ENCODE assay signal across 8 mouse cellular contexts in genomic region chr7:16002171-16002570, GRCm38 (mm10). TPM values are rescaled to one million over a fixed set of nuclear protein-coding genes. Genes with fewer than 3 reads are reported as not detected.
A peak's percentile ranks its signal among the peaks of the same experiment; 100 is the strongest.
DNase-seq lines count a peak whose midpoint lies in the region; ATAC-seq and TF ChIP-seq lines count a peak whose summit lies in the region.

No protein-coding gene starts in this region.

- TF ChIP-seq EP300 in lung, postnatal 0 days (IDR thresholded peaks at IDR 0.05), result no peak

- intact Hi-C loops in heart, postnatal 25 days (cut with DNase I), result no loop called here

- peak; percentile 41 to 76 for DNase-seq in adrenal gland, adult (ENCODE audit: inconsistent age in 2 of 2, low spot score in 1 of 2)
- DNase-seq in adrenal gland, postnatal 4 days (ENCODE audit: low spot score in 2 of 2), result no peak
- peak; percentile 27 for DNase-seq in urinary bladder, postnatal 25 days (ENCODE audit: low spot score)
- DNase-seq in urinary bladder, postnatal 10 days (ENCODE audit: low spot score), result no peak
- peak; percentile 78 for DNase-seq in heart, postnatal 25 days (ENCODE audit: low spot score)
- peak; percentile 56 for DNase-seq in lung, postnatal 0 days (ENCODE audit: low spot score)
- DNase-seq in hindbrain, embryonic 10.5 days (ENCODE audit: low spot score), result no peak
- DNase-seq in kidney, postnatal 14 days, result no peak

- peak; percentile 48; the same call in 1 of the 2 replicates for ATAC-seq in lung, postnatal 0 days

- H3K9ac ChIP-seq in lung, postnatal 0 days (replicated peaks; ENCODE audit: low read depth), result no peak overlapping the region

- no peak for TF ChIP-seq CTCF in lung, postnatal 0 days (IDR thresholded peaks at IDR 0.05)

- H3K36me3 ChIP-seq in lung, postnatal 0 days (ENCODE audit: insufficient read depth, low read length), result peaks cover 6% of the 10 kb centered on the region; the same call in 1 of the 2 replicates
- H3K36me3 ChIP-seq in hindbrain, embryonic 10.5 days, result peaks cover 56% of the 10 kb centered on the region

- WGBS in lung, postnatal 0 days, result 68% methylated on average over 5 of the region's 5 CpGs
- 93% methylated on average over 5 of the region's 5 CpGs for WGBS in hindbrain, embryonic 10.5 days

- no peak overlapping the region; the same call in 1 of the 2 replicates for H3K27ac ChIP-seq in lung, postnatal 0 days (ENCODE audit: low read length)
- H3K27ac ChIP-seq in hindbrain, embryonic 10.5 days, result no peak overlapping the region

- H3K4me3 ChIP-seq in lung, postnatal 0 days (ENCODE audit: low read depth, low read length), result no peak overlapping the region
- H3K4me3 ChIP-seq in hindbrain, embryonic 10.5 days, result no peak overlapping the region

- H3K27me3 ChIP-seq in lung, postnatal 0 days (replicated peaks; ENCODE audit: insufficient read depth, low read length), result no peaks in the 10 kb centered on the region
- H3K27me3 ChIP-seq in hindbrain, embryonic 10.5 days (ENCODE audit: insufficient read depth, poor library complexity, severe bottlenecking), result no peaks in the 10 kb centered on the region

- H3K4me2 ChIP-seq in lung, postnatal 0 days (replicated peaks; ENCODE audit: low read depth, low read length), result no peak overlapping the region

- no peaks in the 10 kb centered on the region for H3K9me3 ChIP-seq in lung, postnatal 0 days (ENCODE audit: low read length)
- H3K9me3 ChIP-seq in hindbrain, embryonic 10.5 days, result no peaks in the 10 kb centered on the region

- H3K4me1 ChIP-seq in lung, postnatal 0 days (ENCODE audit: insufficient read depth, low read depth, low read length), result no peaks in the 10 kb centered on the region
- H3K4me1 ChIP-seq in hindbrain, embryonic 10.5 days (replicated peaks), result peaks cover 13% of the 10 kb centered on the region; the same call in 1 of the 2 replicates

RNA-seq across cellular contexts. Expression of gene Ehd2, which starts 34.8 kb away (rescaled TPM):
- total RNA-seq in adrenal gland, postnatal 4 days (2021), result 10 to 100 TPM; 71.9 to 77.5 TPM
- total RNA-seq in heart, postnatal 25 days (2021), result 100 to 1,000 TPM; 112 to 129 TPM
- polyA plus RNA-seq in lung, postnatal 0 days (2015; fragmentation: Nextera tagmentation; extraction: Ambion mirVana), result 92.2 and 113 TPM in 2 replicates
- 12.1 and 12.5 TPM in 2 replicates for polyA plus RNA-seq in hindbrain, embryonic 10.5 days (2016; fragmentation: Nextera tagmentation; extraction: Ambion mirVana)

RNA-seq across cellular contexts. Expression of gene Bicra, which starts 45.5 kb away (rescaled TPM):
- total RNA-seq in adrenal gland, postnatal 4 days (2021), result 10 to 100 TPM; 14.4 to 14.6 TPM
- total RNA-seq in heart, postnatal 25 days (2021), result 1 to 10 TPM; 7.1 to 8.3 TPM
- 2.3 and 3.1 TPM in 2 replicates for polyA plus RNA-seq in lung, postnatal 0 days (2015; fragmentation: Nextera tagmentation; extraction: Ambion mirVana)
- 7.7 and 10.7 TPM in 2 replicates for polyA plus RNA-seq in hindbrain, embryonic 10.5 days (2016; fragmentation: Nextera tagmentation; extraction: Ambion mirVana)

RNA-seq across cellular contexts. Expression of gene Nop53, which starts 56.3 kb away (rescaled TPM):
- 100 to 1,000 TPM; 238 to 243 TPM for total RNA-seq in adrenal gland, postnatal 4 days (2021)
- 100 to 1,000 TPM; 123 to 127 TPM for total RNA-seq in heart, postnatal 25 days (2021)
- 196 and 204 TPM in 2 replicates for polyA plus RNA-seq in lung, postnatal 0 days (2015; fragmentation: Nextera tagmentation; extraction: Ambion mirVana)
- 170 and 182 TPM in 2 replicates for polyA plus RNA-seq in hindbrain, embryonic 10.5 days (2016; fragmentation: Nextera tagmentation; extraction: Ambion mirVana)

RNA-seq across cellular contexts. Expression of gene Zfp541, which starts 59.4 kb away (rescaled TPM):
- under 1 TPM; 0.22 to 0.23 TPM for total RNA-seq in adrenal gland, postnatal 4 days (2021)
- total RNA-seq in heart, postnatal 25 days (2021), result not detected
- polyA plus RNA-seq in lung, postnatal 0 days (2015; fragmentation: Nextera tagmentation; extraction: Ambion mirVana), result not detected in 2 replicates
- 0.04 TPM in 1 of 2 replicates, not detected in the other for polyA plus RNA-seq in hindbrain, embryonic 10.5 days (2016; fragmentation: Nextera tagmentation; extraction: Ambion mirVana)

Comparison
In these comparisons a context has a peak if more than half of its experiments do, and no peak if none do; other contexts are left out.
1. DNase-seq: peak in adrenal gland, adult (2 of 2), urinary bladder, postnatal 25 days (single experiment), heart, postnatal 25 days (single experiment) and lung, postnatal 0 days (single experiment); none in adrenal gland, postnatal 4 days (0 of 2), urinary bladder, postnatal 10 days (single experiment), hindbrain, embryonic 10.5 days (single experiment) and kidney, postnatal 14 days (single experiment).